Mouse (Mus musculus) midbrain, postnatal 0 days (tissue): Measurements from ENCODE around the gene Hspa1l. TPM values are rescaled to one million over a fixed set of nuclear protein-coding genes. Genes with fewer than 3 reads are reported as not detected.

ENCODE experiments used
- ATAC-seq: fragments of 200-750 bp; cut with Nextera tagmentation; 2 replicates; pipeline ENCODE4 v1.8.0; 2017; ENCODE audit warnings: moderate number of reproducible peaks, mild to moderate bottlenecking, moderate TSS enrichment, moderate library complexity; ENCODE audit not compliant: low FRiP score
- DNase-seq: peaks from one replicate; pipeline ENCODE4 v3.0.0-alpha.2; 2015; ENCODE audit warnings: low spot score
- H3K27ac ChIP-seq: fragments of 300-500 bp; sonication (generic); 2 replicates; pipeline ENCODE4 v1.5.1; 2014; ENCODE audit warnings: low read depth, mild to moderate bottlenecking, low read length, mixed read lengths
- H3K27me3 ChIP-seq: fragments of 300-500 bp; sonication (generic); 2 replicates; pipeline ENCODE4 v1.6.1; 2014; ENCODE audit warnings: low read length, control low read depth, mixed read lengths; ENCODE audit not compliant: insufficient read depth
- H3K36me3 ChIP-seq: fragments of 300-500 bp; sonication (generic); 2 replicates; pipeline ENCODE4 v1.6.1; 2014; ENCODE audit warnings: low read length, control low read depth, mixed read lengths; ENCODE audit not compliant: insufficient read depth
- H3K4me1 ChIP-seq: fragments of 300-500 bp; sonication (generic); 2 replicates; pipeline ENCODE4 v1.6.1; 2014; ENCODE audit warnings: mild to moderate bottlenecking, control low read depth, antibody characterized with exemption, low read length, mixed read lengths; ENCODE audit not compliant: insufficient read depth
- H3K4me2 ChIP-seq: fragments of 300-500 bp; sonication (generic); 2 replicates; pipeline ENCODE4 v1.6.1; 2014; ENCODE audit warnings: low read depth, mild to moderate bottlenecking, low read length, mixed read lengths; ENCODE audit not compliant: poor library complexity, severe bottlenecking
- H3K4me3 ChIP-seq: fragments of 300-500 bp; sonication (generic); 2 replicates; pipeline ENCODE4 v1.5.1; 2014; ENCODE audit warnings: low read depth, mild to moderate bottlenecking, low read length, moderate library complexity
- H3K9ac ChIP-seq: fragments of 300-500 bp; sonication (generic); replicated peaks from 2 replicates; pipeline ENCODE4 v1.6.1; 2014; ENCODE audit warnings: mild to moderate bottlenecking, low read length, moderate library complexity, mixed read lengths; ENCODE audit not compliant: poor library complexity, severe bottlenecking
- H3K9me3 ChIP-seq: fragments of 300-500 bp; sonication (generic); 2 replicates; pipeline ENCODE4 v1.6.1; 2016; ENCODE audit warnings: low read length, control low read depth
- CTCF ChIP-seq: IDR thresholded peaks from 2 replicates; pipeline ENCODE4 v1.5.1; 2016; ENCODE audit warnings: antibody characterized with exemption, mild to moderate bottlenecking
- WGBS: fragments of 180-500 bp; shearing (Covaris S2); extraction: QIAGEN DNeasy Blood & Tissue Kit; methylation state at CpG from one replicate; pipeline ENCODE4 v1.1.7; 2014; 5-methylcytosine and 5-hydroxymethylcytosine counted together
- polyA plus RNA-seq: library from polyadenylated mRNA; unstranded; fragments of >200 nt; fragmentation: Nextera tagmentation; extraction: Ambion mirVana; gene quantifications from 2 replicates; pipeline ENCODE4 v1.2.1, GENCODE M21; 2015
- total RNA-seq: library from RNA; depleted of rRNA; stranded (reverse); fragments of >200 nt; gene quantifications from 2 replicates; pipeline ENCODE4 v1.2.3, GENCODE M21; 2014; rRNA removed

Hspa1l gene
- total and polyA plus RNA-seq, 2 experiments from 2014 or later = 0.73 to 1.4 TPM

- TF ChIP-seq CTCF = no peak
- DNase-seq (no peak), ATAC-seq (no peak)
- H3K4me1 ChIP-seq = no peaks in the 10 kb centered on the region
- H3K27me3 ChIP-seq = no peaks in the 10 kb centered on the region
- H3K9ac ChIP-seq = no peak overlapping the region
- no peaks in the 10 kb centered on the region for H3K36me3 ChIP-seq
- H3K4me2 ChIP-seq = no peak overlapping the region
- 60% methylated on average over 6 of the region's 10 CpGs for WGBS
- no peaks in the 10 kb centered on the region for H3K9me3 ChIP-seq
- H3K4me3 ChIP-seq = no peak overlapping the region
- no peak overlapping the region for H3K27ac ChIP-seq
These were observed 52.4 kb downstream of the Hspa1l start for GRCm38 (mm10) chr17:35024691-35025488.

- Histone ChIP-seq H3K27me3 (no peaks in the 10 kb centered on the region), H3K4me2 (no peak overlapping the region), H3K4me3 (no peak overlapping the region), H3K4me1 (no peaks in the 10 kb centered on the region), H3K9me3 (no peaks in the 10 kb centered on the region), H3K27ac (no peak overlapping the region), H3K36me3 (no peaks in the 10 kb centered on the region), H3K9ac (no peak overlapping the region)
- WGBS = 78% methylated on average over 5 of the region's 5 CpGs
- DNase-seq (no peak), ATAC-seq (no peak)
- TF ChIP-seq CTCF = 0 out of 2 replicates have a peak, but pooled peaks have one; percentile 3
These were observed 53.7 kb downstream of the Hspa1l start for GRCm38 (mm10) chr17:35026206-35026605.

- Histone ChIP-seq H3K4me1 (no peaks in the 10 kb centered on the region), H3K27me3 (no peaks in the 10 kb centered on the region), H3K4me2 (no peak within 1 kb of the TSS), H3K27ac (no peak within 1 kb of the TSS), H3K4me3 (no peak within 1 kb of the TSS), H3K36me3 (no peaks in the 10 kb centered on the region), H3K9me3 (no peaks in the 10 kb centered on the region), H3K9ac (0 out of 2 replicates have a peak within 1 kb of the TSS, but pooled peaks have one; percentile 24)
- no peak for TF ChIP-seq CTCF
- WGBS = 37% methylated on average over 13 of the region's 13 CpGs
- ATAC-seq (peak; percentile 53), DNase-seq (peak; percentile 79)
These were observed 55.0 kb downstream of the Hspa1l start, which contains the start of gene Sapcd1 for GRCm38 (mm10) chr17:35027277-35028068. Sapcd1 (minus strand) TSS chr17:35028016.

GRCm38 (mm10) chr17:35028315-35028714 lies 55.8 kb downstream of the Hspa1l start:
- H3K27ac ChIP-seq = no peak overlapping the region
- WGBS = 75% methylated on average over 2 of the region's 2 CpGs

More at GRCm38 (mm10) chr17:35028315-35028714, 55.8 kb downstream of the Hspa1l start:
- DNase-seq (no peak), ATAC-seq (no peak)
- Histone ChIP-seq H3K4me3 (no peak overlapping the region), H3K27me3 (no peaks in the 10 kb centered on the region), H3K9ac (no peak overlapping the region), H3K4me1 (no peaks in the 10 kb centered on the region), H3K4me2 (no peak overlapping the region), H3K36me3 (no peaks in the 10 kb centered on the region), H3K9me3 (no peaks in the 10 kb centered on the region)
- TF ChIP-seq CTCF = no peak

Other genes starting within 250 kb of the Hspa1l start
Only the 30 nearest of the 43 such genes appear.
- 25.8 and 30.4 TPM in 2 replicates for gene Stk19, start 135.8 kb upstream of the Hspa1l start, total RNA-seq
- 48.6 and 50.3 TPM in 2 replicates for gene Stk19, start 135.8 kb upstream of the Hspa1l start, polyA plus RNA-seq
- 34.5 and 40.7 TPM in 2 replicates for gene Dxo, start 135.7 kb upstream of the Hspa1l start, total RNA-seq
- 56.4 and 59.1 TPM in 2 replicates for gene Dxo, start 135.7 kb upstream of the Hspa1l start, polyA plus RNA-seq
- gene Skiv2l, start 122.5 kb upstream of the Hspa1l start, total RNA-seq = 81.5 and 98.8 TPM in 2 replicates
- gene Skiv2l, start 122.5 kb upstream of the Hspa1l start, polyA plus RNA-seq = 45.1 and 50.2 TPM in 2 replicates
- 33.1 and 35.1 TPM in 2 replicates for gene Nelfe, start 122.3 kb upstream of the Hspa1l start, total RNA-seq
- gene Nelfe, start 122.3 kb upstream of the Hspa1l start, polyA plus RNA-seq = 57.7 and 60.2 TPM in 2 replicates
- gene Cfb, start 110.2 kb upstream of the Hspa1l start, total RNA-seq = 0.09 TPM in 1 of 2 replicates, not detected in the other
- 1.0 and 1.9 TPM in 2 replicates for gene Cfb, start 110.2 kb upstream of the Hspa1l start, polyA plus RNA-seq
- 36.9 and 39.1 TPM in 2 replicates for gene Zbtb12, start 93.2 kb upstream of the Hspa1l start, total RNA-seq
- 7.0 and 8.1 TPM in 2 replicates for gene Zbtb12, start 93.2 kb upstream of the Hspa1l start, polyA plus RNA-seq
- not detected in 2 replicates for gene Gm20547, start 90.7 kb upstream of the Hspa1l start, total RNA-seq
- gene Gm20547, start 90.7 kb upstream of the Hspa1l start, polyA plus RNA-seq = 0.10 and 0.25 TPM in 2 replicates
- gene C2, start 74.4 kb upstream of the Hspa1l start, total RNA-seq = 2.9 and 3.1 TPM in 2 replicates
- gene C2, start 74.4 kb upstream of the Hspa1l start, polyA plus RNA-seq = 6.0 and 7.0 TPM in 2 replicates
- gene Ehmt2, start 74.2 kb upstream of the Hspa1l start, total RNA-seq = 312 and 375 TPM in 2 replicates
- gene Ehmt2, start 74.2 kb upstream of the Hspa1l start, polyA plus RNA-seq = 58.8 and 69.0 TPM in 2 replicates
- 0.49 TPM in 1 of 2 replicates, not detected in the other for gene Slc44a4, start 58.2 kb upstream of the Hspa1l start, total RNA-seq
- 0.11 TPM in 1 of 2 replicates, not detected in the other for gene Slc44a4, start 58.2 kb upstream of the Hspa1l start, polyA plus RNA-seq
- 43.3 and 96.3 TPM in 2 replicates for gene Neu1, start 41.5 kb upstream of the Hspa1l start, total RNA-seq
- 42.7 and 47.3 TPM in 2 replicates for gene Neu1, start 41.5 kb upstream of the Hspa1l start, polyA plus RNA-seq
- gene Hspa1b, start 13.5 kb upstream of the Hspa1l start, total RNA-seq = 16.8 and 18.2 TPM in 2 replicates
- gene Hspa1b, start 13.5 kb upstream of the Hspa1l start, polyA plus RNA-seq = 0.47 and 0.79 TPM in 2 replicates
- gene Gm20481, start 2.8 kb upstream of the Hspa1l start, total RNA-seq = not detected in 2 replicates
- not detected in 2 replicates for gene Gm20481, start 2.8 kb upstream of the Hspa1l start, polyA plus RNA-seq
- 34.9 TPM in 2 replicates for gene Hspa1a, start 547 bp upstream of the Hspa1l start, total RNA-seq
- gene Hspa1a, start 547 bp upstream of the Hspa1l start, polyA plus RNA-seq = 18.2 and 19.8 TPM in 2 replicates
- 17.6 and 35.3 TPM in 2 replicates for gene Lsm2, start 9.2 kb downstream of the Hspa1l start, total RNA-seq
- gene Lsm2, start 9.2 kb downstream of the Hspa1l start, polyA plus RNA-seq = 93.0 and 94.9 TPM in 2 replicates
- gene Vars, start 28.3 kb downstream of the Hspa1l start, total RNA-seq = 89.0 and 97.8 TPM in 2 replicates
- 39.7 and 40.9 TPM in 2 replicates for gene Vars, start 28.3 kb downstream of the Hspa1l start, polyA plus RNA-seq
- 0.19 and 0.44 TPM in 2 replicates for gene Vwa7, start 43.9 kb downstream of the Hspa1l start, total RNA-seq
- 0.06 and 0.14 TPM in 2 replicates for gene Vwa7, start 43.9 kb downstream of the Hspa1l start, polyA plus RNA-seq
- gene Sapcd1, start 55.3 kb downstream of the Hspa1l start, total RNA-seq = 0.38 TPM in 1 of 2 replicates, not detected in the other
- gene Sapcd1, start 55.3 kb downstream of the Hspa1l start, polyA plus RNA-seq = 1.5 and 1.6 TPM in 2 replicates
- 1.7 and 3.8 TPM in 2 replicates for gene Msh5, start 74.0 kb downstream of the Hspa1l start, total RNA-seq
- 1.3 and 1.4 TPM in 2 replicates for gene Msh5, start 74.0 kb downstream of the Hspa1l start, polyA plus RNA-seq
- 28.0 and 33.4 TPM in 2 replicates for gene Clic1, start 77.3 kb downstream of the Hspa1l start, total RNA-seq
- 40.0 and 41.9 TPM in 2 replicates for gene Clic1, start 77.3 kb downstream of the Hspa1l start, polyA plus RNA-seq
- gene Ddah2, start 86.3 kb downstream of the Hspa1l start, total RNA-seq = 159 and 204 TPM in 2 replicates
- gene Ddah2, start 86.3 kb downstream of the Hspa1l start, polyA plus RNA-seq = 210 and 213 TPM in 2 replicates
- 2.4 TPM in 1 of 2 replicates, not detected in the other for gene Ly6g6c, start 92.7 kb downstream of the Hspa1l start, total RNA-seq
- gene Ly6g6c, start 92.7 kb downstream of the Hspa1l start, polyA plus RNA-seq = not detected in 2 replicates
- not detected in 2 replicates for gene Mpig6b, start 93.5 kb downstream of the Hspa1l start, total RNA-seq
- gene Mpig6b, start 93.5 kb downstream of the Hspa1l start, polyA plus RNA-seq = not detected in 2 replicates
- not detected in 2 replicates for gene Ly6g6e, start 104.2 kb downstream of the Hspa1l start, total RNA-seq
- gene Ly6g6e, start 104.2 kb downstream of the Hspa1l start, polyA plus RNA-seq = 0.31 TPM in 1 of 2 replicates, not detected in the other
- gene Ly6g6d, start 105.4 kb downstream of the Hspa1l start, total RNA-seq = 1.4 TPM in 1 of 2 replicates, not detected in the other
- 0.98 and 1.1 TPM in 2 replicates for gene Ly6g6d, start 105.4 kb downstream of the Hspa1l start, polyA plus RNA-seq
- gene Ly6g6f, start 112.9 kb downstream of the Hspa1l start, total RNA-seq = not detected in 2 replicates
- gene Ly6g6f, start 112.9 kb downstream of the Hspa1l start, polyA plus RNA-seq = not detected in 2 replicates
- gene Abhd16a, start 116.6 kb downstream of the Hspa1l start, total RNA-seq = 98.9 and 151 TPM in 2 replicates
- 122 and 128 TPM in 2 replicates for gene Abhd16a, start 116.6 kb downstream of the Hspa1l start, polyA plus RNA-seq
- gene Ly6g5c, start 135.6 kb downstream of the Hspa1l start, total RNA-seq = not detected in 2 replicates
- not detected in 2 replicates for gene Ly6g5c, start 135.6 kb downstream of the Hspa1l start, polyA plus RNA-seq
- 0.99 and 3.7 TPM in 2 replicates for gene Ly6g5b, start 142.7 kb downstream of the Hspa1l start, total RNA-seq
- gene Ly6g5b, start 142.7 kb downstream of the Hspa1l start, polyA plus RNA-seq = 1.3 and 1.8 TPM in 2 replicates
- 11.7 and 17.0 TPM in 2 replicates for gene Gpank1, start 148.8 kb downstream of the Hspa1l start, total RNA-seq
- gene Gpank1, start 148.8 kb downstream of the Hspa1l start, polyA plus RNA-seq = 20.2 and 21.0 TPM in 2 replicates